Mouse (Mus musculus): ENCODE data around the gene Ncam1. TPM values are rescaled to one million over a fixed set of nuclear protein-coding genes. Genes with fewer than 3 reads are reported as not detected.

Ncam1 gene
- total RNA-seq (2021): 10 to 100 TPM; 20.0 to 30.6 TPM
- long read RNA-seq, experiment 1, partial matches to known transcripts: 1 of 5 reads
- long read RNA-seq, experiment 1, other reads (novel, unspliced or antisense): 4 of 5 reads
- long read RNA-seq, experiment 2, partial matches to known transcripts: 1 of 4 reads
- long read RNA-seq, experiment 2, other reads (novel, unspliced or antisense): 3 of 4 reads

DNA sequence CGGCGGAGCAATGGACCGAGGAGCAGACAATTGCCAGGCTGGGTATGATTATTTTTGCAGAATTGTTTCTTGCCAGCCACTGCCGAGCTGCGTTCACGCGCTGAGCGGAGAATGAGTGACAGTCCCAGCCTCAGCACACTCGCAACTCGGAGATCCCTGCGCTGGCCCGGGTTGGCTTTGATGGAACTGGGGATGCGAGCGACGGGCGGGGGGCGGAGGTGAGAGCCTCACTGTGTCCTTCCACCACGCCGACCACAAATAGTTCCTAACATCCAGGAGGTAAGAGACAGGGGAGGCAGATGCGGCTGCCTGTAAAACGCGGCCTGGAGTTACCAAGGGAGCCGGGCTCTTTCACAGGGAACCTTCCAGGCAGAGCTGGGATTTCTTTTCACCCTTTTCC lies at the start of gene Ncam1:
Gene Ncam1 (minus strand): TSS at position 120 of the 400 bp plus-strand sequence.
- DNase-seq: peak; percentile 81

GRCm38 (mm10) chr9:49834013-49834412 lies 35.3 kb upstream of the Ncam1 start:
- no peak for DNase-seq

DNA sequence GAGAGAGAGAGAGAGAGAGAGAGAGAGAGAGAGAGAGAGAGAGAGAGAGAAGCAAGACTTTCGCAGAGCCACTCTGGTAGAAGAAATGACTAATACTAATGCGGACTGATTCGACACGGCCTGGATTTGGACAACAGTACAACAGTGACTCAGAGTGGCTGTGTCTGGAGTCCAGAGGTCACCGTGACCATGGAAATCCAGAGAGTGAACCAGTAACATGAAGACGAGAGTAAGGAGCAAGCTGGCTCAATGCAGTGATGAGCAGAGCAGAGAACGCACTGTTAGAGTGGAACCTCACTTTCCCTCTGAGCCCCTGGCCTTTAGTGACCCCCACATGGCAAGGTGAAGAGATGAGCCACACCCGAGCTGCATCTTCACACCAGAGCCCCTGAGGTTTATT lies 28.9 kb upstream of the Ncam1 start:
- DNase-seq: no peak

DNA sequence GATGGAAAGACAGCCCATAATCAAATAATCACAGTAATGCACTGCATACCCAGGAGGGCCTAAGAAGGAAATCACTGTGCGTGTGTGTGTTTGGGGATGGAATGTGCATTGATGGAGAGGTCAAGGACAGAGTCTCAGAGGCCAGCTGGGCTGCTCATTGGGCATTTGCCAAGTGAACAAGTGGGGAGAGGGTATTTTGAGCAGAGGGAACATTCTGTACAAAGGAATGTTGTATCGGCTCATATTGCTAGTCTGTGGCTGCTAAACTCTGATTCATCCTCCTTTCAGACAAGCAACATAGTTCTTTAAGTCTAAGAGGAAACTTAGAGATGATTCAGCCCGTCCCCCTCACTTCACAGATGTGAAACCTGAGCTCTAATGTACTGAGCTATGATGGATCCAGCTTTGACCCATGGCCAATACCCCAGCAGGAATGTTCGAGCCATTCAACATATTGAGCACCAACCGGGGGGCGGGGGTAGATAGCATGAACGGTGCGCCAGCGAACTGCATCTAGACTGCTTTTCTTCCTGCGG lies 17.5 kb upstream of the Ncam1 start:
- peak; percentile 6 for DNase-seq

GRCm38 (mm10) chr9:49814442-49814841 lies 15.7 kb upstream of the Ncam1 start:
- no peak for DNase-seq

DNA sequence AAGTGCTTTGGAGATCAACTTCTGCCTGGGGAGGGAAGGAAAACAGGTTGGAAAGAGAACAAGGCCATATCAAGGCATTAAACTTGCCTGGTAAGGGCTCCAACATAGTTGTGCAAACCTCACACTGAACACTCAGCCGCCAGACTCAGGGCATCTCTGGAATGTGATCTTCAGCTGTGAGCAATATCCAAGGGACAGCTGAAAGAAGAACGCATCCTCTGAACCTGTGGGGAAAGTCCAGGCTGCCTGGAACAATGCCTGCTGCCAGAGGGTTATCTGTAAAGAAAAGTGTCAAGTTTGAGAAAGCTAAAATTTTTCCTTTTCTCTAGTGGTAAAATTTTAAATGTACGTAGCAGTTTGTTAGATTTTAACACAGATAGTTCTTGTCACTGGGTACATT lies 4.5 kb upstream of the Ncam1 start:
- no peak for DNase-seq

DNA sequence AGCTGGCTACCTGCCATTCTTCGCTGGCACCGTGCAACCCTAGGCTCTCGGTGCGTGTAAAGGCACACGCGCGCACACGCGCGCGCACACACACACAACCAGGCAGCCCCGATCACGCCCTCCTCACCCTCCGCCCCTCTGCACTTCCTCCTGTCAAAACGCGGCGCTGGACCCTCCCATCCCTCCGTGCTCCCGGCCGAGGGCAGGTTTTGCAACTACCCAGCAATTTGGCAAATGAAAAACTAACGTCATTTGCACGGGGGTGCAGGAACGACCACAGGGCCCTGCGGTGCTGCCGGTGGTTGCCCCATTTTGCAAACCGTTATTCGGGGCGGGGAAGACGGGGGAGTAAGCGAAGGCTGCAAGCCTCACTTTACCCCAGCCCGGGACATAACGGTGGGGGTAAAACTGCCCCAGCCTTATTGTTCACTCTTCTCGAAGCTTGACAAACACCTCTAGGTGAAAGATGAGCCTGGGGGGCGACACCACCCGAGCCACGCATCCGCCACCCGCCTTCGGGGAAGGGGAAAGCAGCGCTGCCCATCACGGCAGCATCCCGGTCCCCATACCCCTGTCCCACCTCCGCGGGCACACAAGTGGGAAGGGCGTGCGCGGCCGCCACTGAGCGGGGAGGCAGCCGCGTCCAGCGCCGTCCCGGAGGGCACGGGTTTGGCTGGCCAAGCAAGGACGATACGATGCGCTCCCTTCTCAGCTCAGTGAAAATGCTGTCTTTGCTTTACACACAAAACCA lies 729 bp downstream of the Ncam1 start:
- peak; percentile 38 for DNase-seq

DNA sequence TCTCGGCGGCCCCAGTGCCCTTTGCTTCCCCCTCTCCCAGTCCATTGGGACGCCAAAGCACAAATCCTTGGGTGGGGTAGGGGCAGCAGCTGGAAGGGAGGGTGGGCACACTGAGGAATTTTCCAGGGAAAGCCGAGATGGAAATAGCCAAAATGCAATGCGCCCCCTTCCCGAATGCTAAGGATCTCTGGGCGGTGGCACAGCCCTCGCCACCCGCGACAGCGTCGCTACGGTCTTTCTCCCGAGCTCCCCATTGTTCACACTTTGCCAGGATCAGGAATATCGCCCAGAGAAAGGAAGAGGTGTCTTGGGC lies 1.3 kb downstream of the Ncam1 start:
- no peak for DNase-seq

DNA sequence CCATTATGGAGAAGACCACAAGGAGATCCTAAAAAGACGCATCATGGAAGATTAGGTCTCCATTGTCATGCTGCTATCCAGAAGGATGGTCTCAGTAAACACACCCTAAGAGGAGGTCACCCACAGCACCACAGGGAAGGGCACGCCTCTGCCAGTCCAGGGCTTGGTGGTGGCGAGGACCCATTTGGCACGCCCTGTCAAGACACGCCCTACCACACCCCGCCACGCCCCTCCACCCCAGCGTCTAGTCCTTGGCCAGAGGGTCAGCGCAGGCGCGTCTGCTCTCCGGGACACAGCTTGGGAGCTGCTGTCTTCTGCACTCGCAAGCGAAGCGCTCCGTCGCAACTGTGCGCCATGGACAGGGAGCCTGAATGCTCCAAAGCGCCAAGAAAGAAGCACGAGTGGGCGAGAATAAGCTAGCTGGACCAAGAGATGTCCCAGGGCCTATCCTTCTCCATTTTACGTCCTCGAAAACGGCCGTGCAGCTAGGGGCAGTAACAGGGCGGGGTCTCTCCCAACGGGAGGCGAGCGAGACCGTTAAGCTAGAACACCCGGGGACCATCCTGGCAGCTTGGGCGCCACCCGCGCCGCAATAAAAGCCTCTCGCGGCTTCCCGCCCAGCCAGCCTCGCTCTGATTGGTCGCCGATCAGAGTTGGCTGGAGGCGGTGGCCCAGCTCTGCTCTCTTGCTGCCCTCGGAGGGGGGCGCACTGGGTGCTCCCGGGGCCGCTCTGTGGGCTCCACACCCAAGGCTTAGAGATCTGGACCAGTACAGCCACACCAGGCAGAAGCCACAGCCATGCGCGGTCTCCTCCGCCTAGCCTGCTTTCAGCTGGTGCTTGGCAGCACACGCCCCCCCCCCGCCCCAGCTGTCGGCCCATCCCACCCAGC lies 1.9 kb downstream of the Ncam1 start:
- DNase-seq: peak; percentile 65

GRCm38 (mm10) chr9:49795881-49796280 lies 2.8 kb downstream of the Ncam1 start:
- no peak for DNase-seq

GRCm38 (mm10) chr9:49793987-49794550 lies 4.7 kb downstream of the Ncam1 start:
- no peak for DNase-seq

- no peak for DNase-seq
Measured at GRCm38 (mm10) chr9:49793241-49793640, 5.5 kb downstream of the Ncam1 start.

- no peak for DNase-seq
Measured at GRCm38 (mm10) chr9:49792646-49793045, 6.1 kb downstream of the Ncam1 start.

- no peak for DNase-seq
Measured at GRCm38 (mm10) chr9:49781016-49781772, 17.5 kb downstream of the Ncam1 start.

DNA sequence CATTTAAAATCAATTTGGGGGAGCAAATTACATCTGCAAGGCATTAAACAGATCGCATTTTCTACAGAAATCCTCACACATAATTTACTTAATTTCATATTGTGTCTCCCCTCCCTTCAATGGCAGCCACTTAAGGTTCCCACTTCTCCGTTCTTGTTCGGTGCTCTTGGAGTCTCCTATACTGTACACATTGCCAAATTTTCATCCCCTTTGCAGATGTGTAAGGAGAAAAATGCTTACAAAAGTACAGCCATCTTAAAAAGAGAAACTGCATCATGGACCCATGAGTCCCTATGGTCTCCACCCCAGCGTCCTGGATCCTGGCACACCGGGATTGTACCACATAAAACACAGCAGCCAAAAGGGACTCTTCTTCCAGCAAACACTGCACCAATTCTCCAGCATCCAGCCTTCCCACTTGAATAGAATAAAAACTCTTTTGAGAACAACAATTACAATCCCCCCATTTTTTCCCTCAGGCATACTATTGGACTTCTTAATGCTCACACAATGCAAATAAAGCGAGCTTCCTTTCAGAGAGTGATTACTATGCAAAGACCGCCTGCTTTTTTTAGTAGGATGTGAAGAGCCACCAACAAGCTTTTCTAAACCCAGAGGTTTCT lies 21.6 kb downstream of the Ncam1 start:
- DNase-seq: no peak

DNA sequence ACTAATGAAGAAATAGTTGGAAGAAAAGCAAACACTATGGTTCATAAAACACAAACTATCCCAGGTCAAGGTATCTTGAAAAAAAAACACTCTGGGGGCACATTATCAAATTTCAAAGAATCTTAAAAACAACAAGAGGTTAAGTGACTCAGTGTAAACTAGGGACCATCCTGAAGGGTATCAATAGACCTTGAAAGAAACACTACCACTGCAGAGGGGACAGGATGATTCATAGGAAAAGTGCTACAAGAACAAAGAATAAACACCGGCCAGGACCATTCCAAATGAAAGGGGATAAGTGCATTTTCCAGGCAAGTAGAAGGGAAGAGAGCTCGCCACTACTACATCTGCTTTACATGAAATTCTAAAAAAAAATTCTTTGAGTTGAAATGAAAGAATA lies 32.1 kb downstream of the Ncam1 start:
- DNase-seq: no peak

- no peak for DNase-seq
Measured at GRCm38 (mm10) chr9:49760571-49760970, 38.2 kb downstream of the Ncam1 start.

DNA sequence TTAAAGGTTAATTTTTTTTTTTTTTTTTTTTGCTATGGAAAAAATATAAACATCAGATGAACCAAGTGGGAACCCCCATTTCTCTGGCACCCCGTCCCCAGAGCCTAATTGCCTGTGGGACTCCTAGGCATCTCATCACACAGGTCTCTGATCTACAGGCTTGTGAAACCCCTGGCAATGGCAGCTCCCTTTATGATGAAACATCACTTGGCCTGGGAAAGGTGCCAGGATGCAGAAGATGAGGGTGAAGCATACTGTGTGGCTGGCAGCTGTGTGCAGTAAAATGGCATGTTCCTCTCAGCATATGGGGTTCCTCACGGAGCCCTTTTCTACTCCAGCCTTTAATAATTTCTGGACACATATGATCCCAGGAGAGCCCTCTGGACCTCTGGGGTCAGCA lies 40.3 kb downstream of the Ncam1 start:
- no peak for DNase-seq

- no peak for DNase-seq
Measured at GRCm38 (mm10) chr9:49757986-49758385, 40.7 kb downstream of the Ncam1 start.

- no peak for DNase-seq
Measured at GRCm38 (mm10) chr9:49757582-49757981, 41.1 kb downstream of the Ncam1 start.

DNA sequence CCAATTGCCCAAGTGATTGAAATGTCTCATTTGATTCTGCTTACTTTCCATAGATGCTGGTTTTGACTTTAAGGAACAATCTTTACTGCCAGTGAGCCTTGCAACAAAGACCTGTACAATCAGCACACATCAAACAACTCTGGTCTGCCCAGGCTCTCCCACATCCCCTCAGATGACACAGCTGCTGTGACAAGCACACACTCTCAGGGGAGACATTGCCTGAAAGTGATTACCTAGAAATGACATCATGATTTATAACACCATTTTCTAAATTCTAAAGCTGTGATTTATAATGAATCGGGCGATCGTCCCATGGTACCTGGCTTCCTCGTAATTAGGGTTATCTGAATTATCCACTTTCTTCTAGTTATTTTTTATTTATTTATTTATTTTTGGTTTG lies 42.0 kb downstream of the Ncam1 start:
- no peak for DNase-seq
